Mouse (Mus musculus) T-cell, adult 66 days (primary cell): Measurements from ENCODE around the gene Zc3h15. TPM values are rescaled to one million over a fixed set of nuclear protein-coding genes. Genes with fewer than 3 reads are reported as not detected.

Experiments used
- total RNA-seq, 2 experiments: library from RNA; stranded (reverse); gene quantifications; 3 replicates in 1 of 2; 4 replicates in 1 of 2; pipeline ENCODE4 v1.2.4; 2023

The Zc3h15 gene
- total RNA-seq: 100 to 1,000 TPM; 108 to 114 TPM

DNA sequence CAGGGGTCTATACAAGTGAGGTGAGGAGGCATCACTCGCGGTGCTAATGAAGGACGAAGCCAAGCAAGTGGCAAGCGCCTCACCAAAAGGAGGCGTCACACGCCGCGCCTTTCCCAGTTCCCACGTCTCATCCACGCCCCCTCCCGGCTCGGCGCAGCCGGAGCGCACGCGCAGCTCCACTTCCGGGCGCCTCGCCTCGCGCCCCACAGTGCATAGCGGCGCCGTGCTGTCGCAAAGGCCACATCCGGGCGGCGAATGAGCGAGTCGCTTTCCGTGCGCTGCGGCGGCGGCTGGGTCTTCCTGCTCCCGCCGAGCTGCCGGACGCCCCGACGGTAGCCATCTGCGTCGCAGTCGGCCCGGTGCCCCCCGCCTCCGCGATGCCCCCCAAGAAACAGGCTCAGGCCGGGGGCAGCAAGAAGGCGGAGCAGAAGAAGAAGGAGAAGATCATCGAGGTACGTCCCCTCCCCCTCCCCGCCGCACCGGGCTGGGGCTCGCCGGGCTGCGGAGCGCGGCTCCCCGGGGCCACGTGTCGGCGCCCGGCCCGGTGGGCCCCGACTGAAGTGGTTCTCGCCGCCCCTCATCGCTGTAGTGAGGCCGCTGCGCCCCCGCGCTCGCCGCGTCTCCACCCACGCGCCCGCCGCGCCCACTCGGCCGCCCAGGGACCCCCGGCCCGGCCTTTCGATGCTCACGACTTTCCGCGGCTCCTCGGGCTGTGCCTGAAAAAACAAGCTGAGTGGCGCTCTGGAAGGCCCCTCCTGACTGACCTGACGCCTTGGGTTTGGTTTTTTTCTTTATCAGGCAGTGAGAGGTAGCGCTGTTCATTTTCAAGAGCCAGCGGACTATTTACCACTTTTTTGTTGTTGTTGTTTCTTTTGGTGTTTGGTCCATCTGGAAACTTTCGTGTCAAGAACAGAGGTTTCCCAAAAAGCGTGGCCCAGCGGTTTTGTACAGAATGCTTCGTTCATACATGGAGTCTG, at the start of gene Zc3h15:
Gene Zc3h15 (plus strand): TSS at position 160 of the 977 bp plus-strand sequence.

Other genes starting within 250 kb of the Zc3h15 start
- 10 to 100 TPM; 43.3 to 48.3 TPM for gene Itgav, start 80.0 kb downstream of the Zc3h15 start, total RNA-seq
- under 1 TPM; 0.58 to 0.86 TPM for gene Fam171b, start 168.2 kb downstream of the Zc3h15 start, total RNA-seq